Mouse (Mus musculus): ENCODE results near the gene Slc25a22.

- TF ChIP-seq CTCF (IDR thresholded peaks at IDR 0.05; ENCODE audit: borderline replicate concordance, insufficient read depth, low read depth, low read length) (no peak), POLR2A (IDR thresholded peaks at IDR 0.05; ENCODE audit: borderline replicate concordance, insufficient read depth, low read length) (no peak)
Observed at GRCm38 (mm10) chr7:141390326-141391259, 47.1 kb downstream of the Slc25a22 start.

All from cerebellum, adult 2 months (tissue).